Mouse (Mus musculus) A20 (cell line): ENCODE data around the gene Msmp.
"Not testable (repeated sequence)": the region's sequence is repeated elsewhere in the genome, so short reads cannot be mapped to it uniquely, and the experiment has no call there.

Experiments used
- DNase-seq: peaks from one replicate; pipeline ENCODE4 v3.0.0-alpha.2; 2011; ENCODE audit warnings: low read depth, low spot score

The Msmp gene

DNA sequence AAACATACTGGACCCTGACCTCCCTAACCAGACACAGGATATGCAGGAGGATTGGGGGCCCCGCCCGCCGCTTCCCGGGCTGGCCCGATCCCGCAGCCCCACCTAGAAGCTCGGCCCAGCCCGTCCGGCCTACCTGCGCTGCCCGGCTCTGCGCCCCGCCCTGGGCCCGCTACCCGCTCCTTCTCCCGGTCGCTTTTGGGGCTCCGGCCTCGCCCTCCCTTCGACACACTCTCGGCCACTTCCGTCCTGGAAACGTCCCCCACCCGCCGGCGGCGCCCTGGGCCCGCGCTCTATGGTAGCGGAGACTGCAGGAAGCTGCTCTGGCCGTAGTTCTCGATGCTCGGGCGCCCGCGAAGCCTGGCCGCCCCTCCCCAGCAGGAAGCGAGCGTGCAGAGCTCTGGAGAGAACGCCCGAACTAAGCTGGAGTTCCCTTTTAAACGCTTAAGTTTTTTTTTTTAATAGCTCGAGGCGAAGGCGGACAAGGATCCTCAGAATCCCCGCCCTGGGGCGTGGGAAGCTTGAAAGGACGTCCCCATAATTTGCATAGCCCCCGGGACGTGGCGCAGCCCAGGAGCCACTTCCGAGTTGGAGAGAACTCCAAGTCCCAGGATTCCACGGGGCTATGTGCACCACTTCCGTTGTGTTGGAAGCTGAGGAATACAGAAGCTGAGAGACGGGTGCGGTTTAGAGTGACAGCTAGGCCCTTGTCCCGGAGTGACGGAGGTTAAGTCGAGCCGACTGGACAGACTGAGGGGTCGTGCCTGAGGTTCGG, 22.1 kb downstream of the Msmp start, which contains the start of the genes Creb3 and Tln1:
TSS of gene Creb3 (plus strand) at position 336 of the 772 bp plus-strand sequence.
TSS of gene Tln1 (minus strand) at position 695 of the 772 bp plus-strand sequence.
- DNase-seq = peak; percentile 97

GRCm38 (mm10) chr4:43561436-43561996, 22.8 kb downstream of the Msmp start:
- DNase-seq = no peak

GRCm38 (mm10) chr4:43560976-43561375, 23.3 kb downstream of the Msmp start:
- DNase-seq = peak; percentile 48

GRCm38 (mm10) chr4:43560243-43560611, 24.1 kb downstream of the Msmp start:
- DNase-seq = peak; percentile 70

GRCm38 (mm10) chr4:43559519-43560242, 24.6 kb downstream of the Msmp start:
- peak; percentile 33 for DNase-seq

GRCm38 (mm10) chr4:43558631-43559356, 25.5 kb downstream of the Msmp start:
- no peak for DNase-seq

GRCm38 (mm10) chr4:43558028-43558630, 26.2 kb downstream of the Msmp start:
- DNase-seq = no peak

DNA sequence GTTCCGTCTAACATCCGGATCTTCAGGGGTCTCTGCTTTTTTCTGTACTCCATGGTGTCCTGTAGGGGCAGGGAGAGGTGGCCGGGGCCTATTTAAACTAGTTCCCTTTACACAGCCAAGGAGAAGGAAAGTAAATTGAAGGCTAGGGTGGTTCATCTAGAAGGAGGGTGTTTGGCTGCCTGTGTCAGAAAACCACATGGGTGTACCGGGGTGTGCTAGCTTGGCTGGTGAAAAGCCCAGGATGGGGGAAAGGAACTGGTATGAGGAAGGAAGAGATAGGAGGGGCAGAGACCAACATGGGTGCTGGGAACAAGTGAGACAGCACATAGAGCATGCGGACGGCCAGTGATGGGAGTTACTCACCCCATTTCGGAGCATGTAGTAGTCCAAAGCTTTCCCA, 28.4 kb downstream of the Msmp start:
- no peak for DNase-seq

GRCm38 (mm10) chr4:43553891-43554290, 30.4 kb downstream of the Msmp start:
- DNase-seq = no peak

GRCm38 (mm10) chr4:43552437-43552836, 31.9 kb downstream of the Msmp start:
- no peak for DNase-seq

- not testable (repeated sequence) for DNase-seq
Observed at GRCm38 (mm10) chr4:43551854-43552253, 32.4 kb downstream of the Msmp start.

DNA sequence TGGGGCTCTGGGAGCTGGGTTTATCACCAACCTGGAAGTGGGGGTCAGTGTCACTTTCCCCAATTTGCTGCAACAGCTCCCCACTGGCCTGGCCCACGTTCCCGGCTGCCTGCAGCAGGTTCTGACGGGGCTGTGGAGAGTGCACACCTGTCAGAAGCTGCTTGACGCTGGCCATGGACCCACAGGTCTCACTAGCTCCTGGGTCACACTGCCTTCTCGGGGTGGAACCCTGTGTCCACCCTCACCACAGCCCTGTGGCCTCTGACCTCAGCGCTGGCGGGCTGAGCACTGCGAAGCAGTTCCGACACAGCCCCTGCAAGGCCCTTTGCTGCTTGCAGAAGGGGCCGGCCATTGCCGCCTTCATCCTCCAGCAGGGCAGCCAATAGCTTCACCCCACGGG, 35.2 kb downstream of the Msmp start:
- no peak for DNase-seq

DNA sequence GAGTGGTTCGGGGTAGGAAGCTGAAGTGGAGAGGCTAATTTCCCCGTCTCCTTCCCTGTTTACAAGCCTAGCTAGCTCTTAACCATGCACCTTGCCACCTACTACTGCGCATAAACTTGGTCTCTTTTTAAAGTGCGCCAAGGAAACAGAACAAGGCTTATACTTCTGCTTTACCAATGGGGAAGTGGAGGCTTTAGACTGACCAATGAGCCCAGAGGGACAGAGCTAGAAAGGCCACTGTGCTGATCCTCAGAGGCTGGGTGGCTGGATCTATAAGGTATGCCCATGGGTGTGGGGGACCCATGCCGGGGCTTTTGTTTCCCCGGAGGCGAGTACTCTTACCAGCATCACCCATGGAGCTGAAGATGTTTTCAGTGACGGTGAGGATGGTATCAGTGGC, 37.1 kb downstream of the Msmp start:
- DNase-seq = no peak

GRCm38 (mm10) chr4:43546375-43547047, 37.8 kb downstream of the Msmp start:
- no peak for DNase-seq

DNA sequence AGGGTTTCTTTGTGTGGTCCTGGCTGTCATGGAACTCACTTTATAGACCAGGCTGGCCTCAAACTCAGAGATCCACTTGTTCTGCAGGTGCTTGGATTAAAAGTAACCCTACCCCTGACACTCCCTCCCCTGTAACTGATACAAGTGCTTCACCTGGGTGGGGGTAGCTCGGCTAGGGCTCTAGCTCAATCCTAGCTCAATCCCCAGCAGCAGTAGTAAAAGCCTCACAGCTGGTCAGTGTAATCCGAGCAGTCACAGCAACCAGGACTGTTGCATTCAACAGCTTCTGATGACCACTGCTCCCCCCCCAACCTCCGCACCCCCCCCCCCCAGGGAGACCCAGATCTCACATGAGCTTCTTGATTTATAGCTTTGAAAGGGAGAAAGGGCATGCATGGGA, 42.2 kb downstream of the Msmp start:
- no peak for DNase-seq

DNA sequence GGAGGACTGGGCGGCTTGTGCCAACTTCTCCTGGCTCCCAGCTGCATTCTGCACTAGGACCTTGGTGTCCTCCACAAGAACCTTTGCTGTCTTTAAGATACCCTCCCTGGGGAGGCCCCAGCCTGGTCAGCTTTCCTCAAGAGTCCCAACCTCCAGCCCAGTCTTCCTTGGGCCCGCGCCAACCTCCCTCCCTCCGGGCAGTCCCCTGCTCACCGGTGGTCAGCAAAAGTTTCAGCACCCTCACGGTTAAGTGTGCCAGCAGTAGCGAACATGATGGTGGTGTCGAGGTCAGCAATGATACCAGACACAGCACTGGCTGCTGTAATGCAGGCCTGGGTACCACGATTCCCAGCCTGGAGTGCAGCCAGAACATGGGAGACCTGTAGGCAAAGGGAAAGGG, 48.3 kb downstream of the Msmp start:
- no peak for DNase-seq

GRCm38 (mm10) chr4:43535628-43536027, 48.7 kb downstream of the Msmp start:
- DNase-seq = no peak

DNA sequence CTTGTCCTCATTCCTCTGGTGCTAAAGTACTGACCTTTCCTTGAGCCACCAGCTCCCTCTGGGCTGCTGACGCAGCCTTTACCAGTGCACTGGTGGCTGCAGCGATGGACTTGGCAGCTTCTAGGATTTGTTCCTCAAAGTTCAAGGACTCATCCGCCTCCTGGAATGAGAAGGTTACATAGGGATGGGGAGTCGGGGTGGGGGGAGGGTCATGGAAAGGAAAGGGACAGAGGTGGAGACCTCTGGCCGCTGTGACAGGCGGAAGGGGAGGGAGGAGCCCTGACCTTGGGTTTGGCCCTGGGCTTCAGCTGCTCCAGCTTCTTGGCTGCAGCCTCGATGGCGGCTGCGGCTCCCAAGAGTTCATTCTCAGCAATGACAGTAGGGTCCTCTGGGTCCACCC, 51.0 kb downstream of the Msmp start:
- DNase-seq = no peak
